Mouse (Mus musculus) heart, adult 2 months (tissue): ENCODE results near the gene Lmln.

Experiments used
- CTCF ChIP-seq: fragments of 200-600 bp; IDR thresholded peaks from 2 replicates; pipeline ENCODE4 v1.8.1; 2022; ENCODE audit warnings: antibody characterized with exemption, mild to moderate bottlenecking, moderate library complexity
- POLR2A ChIP-seq: fragments of 200-500 bp; IDR thresholded peaks from 2 replicates; pipeline ENCODE4 v1.6.1; 2011; ENCODE audit warnings: mild to moderate bottlenecking, low read depth, low read length, control low read depth; ENCODE audit not compliant: insufficient read depth

- no peak; the same call in 1 of the 2 replicates for TF ChIP-seq CTCF
- TF ChIP-seq POLR2A = no peak
Measured at GRCm38 (mm10) chr16:33023750-33024149, 38.6 kb upstream of the Lmln start.
